Mouse (Mus musculus): ENCODE data around the gene Rngtt. TPM values are rescaled to one million over a fixed set of nuclear protein-coding genes. Genes with fewer than 3 reads are reported as not detected.

Rngtt gene
- total RNA-seq, 1 experiment from 2014 or later: 36.3 TPM

DNA sequence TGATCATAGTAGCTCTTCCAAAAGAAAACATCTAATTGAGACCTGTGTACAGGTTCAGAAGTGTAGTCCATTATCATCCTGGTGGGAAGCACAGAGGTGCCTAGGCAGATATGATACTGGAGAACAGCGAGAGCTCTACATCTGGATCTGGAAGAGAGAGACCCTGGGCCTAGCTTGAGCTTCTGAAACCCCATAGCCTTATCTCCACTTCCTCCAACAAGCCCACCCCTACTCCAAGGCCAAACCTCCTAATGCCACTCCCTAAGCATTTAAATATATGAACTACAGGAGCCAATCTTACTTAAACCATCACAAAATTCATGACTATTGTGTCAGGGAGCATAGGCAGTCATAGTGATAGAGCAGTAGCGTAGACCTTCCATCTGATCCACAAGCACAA is 184.3 kb downstream of the Rngtt start:
- no peak for ATAC-seq (ENCODE audit: extremely low read depth, insufficient number of reproducible peaks, low FRiP score, poor library complexity, severe bottlenecking)

DNA sequence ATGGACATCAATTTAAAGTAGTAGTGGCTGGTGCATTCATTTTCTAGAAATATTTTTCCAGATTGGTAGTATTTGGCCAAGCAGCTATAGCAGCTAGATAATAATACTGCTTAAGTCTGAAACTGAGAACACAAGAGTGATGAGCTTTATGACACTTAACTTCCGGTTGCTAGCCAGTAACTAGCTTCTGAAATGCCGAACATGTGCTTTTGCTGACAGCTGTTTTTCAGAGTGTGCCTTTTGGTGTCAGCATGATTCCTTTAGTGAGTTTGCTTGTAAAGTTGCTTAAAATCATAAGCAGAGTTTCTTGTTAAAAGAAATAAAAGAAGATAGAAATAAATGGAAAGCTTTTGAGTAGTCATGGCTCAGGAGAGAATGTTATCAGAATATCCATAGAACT is 186.9 kb downstream of the Rngtt start:
- no peak for ATAC-seq (ENCODE audit: extremely low read depth, insufficient number of reproducible peaks, low FRiP score, poor library complexity, severe bottlenecking)

DNA sequence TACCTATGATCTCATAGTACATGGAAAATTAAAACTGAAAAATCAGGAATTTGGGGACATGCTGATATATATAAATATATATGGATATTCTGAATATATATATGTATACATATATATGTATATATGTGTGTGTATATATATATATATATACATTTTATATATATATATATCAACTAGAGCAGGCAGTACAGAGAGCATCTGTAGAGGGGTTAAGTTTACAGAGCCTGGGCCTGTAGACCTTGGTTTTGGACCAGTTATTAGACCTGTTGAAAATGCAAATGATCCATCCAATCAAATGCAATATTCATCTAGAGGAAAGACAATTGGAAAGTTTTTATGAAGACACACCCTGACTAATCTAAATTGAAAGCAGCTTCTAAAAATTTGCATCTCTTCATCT is 187.5 kb downstream of the Rngtt start:
- no peak for ATAC-seq (ENCODE audit: extremely low read depth, insufficient number of reproducible peaks, low FRiP score, poor library complexity, severe bottlenecking)

DNA sequence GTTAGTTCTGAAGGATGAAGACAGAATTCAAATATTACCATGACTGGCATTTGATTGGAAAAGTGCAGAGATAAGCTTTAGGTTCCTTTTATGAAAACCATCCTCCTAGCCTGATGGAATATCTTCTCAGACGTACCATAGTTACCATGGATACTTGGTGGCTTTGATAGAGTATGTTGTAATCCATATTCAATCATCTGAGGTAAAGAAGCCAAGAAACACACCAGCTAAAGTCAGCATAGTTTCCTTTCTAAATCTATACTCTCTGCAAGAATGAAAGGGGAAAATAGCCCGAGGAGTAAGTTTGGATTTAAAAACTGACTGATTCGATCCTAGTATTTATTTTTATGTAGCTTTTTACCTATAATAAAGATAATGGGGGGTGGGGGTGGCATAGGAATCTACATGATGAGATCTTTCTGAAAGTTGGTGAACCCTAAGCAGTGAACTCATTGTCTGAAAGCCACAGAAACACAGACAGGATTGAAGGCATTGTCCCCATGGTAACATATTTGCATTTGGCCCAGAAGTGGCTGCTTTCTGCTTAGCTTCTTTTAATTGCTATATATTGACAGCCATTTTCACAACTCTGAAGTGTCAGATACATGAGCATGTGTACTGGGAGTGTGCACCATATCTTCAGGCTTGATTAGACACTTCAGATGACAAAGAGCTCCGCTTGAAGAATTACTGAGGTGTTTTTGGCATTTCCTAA is 188.2 kb downstream of the Rngtt start:
- ATAC-seq (ENCODE audit: extremely low read depth, insufficient number of reproducible peaks, low FRiP score, poor library complexity, severe bottlenecking): no peak

DNA sequence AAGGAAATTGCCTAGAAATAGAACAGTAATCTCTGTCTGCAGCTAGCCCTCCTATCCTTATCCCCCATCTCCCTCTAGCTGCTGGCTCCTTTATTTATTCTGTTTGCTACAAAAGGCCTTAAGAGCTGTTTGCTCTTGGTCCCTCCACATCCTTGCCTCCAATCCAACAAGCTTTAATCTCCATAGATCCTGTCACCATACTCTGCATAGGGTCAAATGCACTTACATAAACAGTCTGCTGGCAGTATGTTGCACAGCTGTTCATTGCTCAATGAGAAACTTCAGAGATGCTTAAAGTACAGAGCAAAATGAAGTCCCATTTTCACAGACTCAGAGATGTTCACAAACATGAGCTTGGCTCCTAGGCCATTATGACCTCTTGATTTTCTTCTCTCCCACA is 196.5 kb downstream of the Rngtt start:
- ATAC-seq (ENCODE audit: extremely low read depth, insufficient number of reproducible peaks, low FRiP score, poor library complexity, severe bottlenecking): no peak

DNA sequence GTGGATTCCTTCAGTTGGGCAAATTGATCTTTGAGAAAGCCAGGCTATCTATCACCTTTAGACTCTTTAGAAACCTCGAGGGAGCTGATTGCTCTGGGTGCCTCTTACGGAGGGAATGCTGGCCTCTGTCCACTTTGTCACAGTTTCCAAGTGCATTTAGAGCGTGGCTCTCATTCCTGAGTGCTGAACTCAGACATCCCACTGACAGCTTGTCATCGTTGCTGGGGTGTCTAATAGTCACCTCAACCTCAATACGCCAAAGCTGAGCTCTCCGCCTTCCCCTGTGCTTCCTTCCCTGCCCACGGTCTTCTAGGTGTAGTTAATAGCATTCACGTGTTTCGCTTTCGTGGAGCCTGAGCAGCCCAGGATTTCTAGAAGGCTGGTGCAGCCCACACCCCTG is 200.4 kb downstream of the Rngtt start:
- no peak for ATAC-seq (ENCODE audit: extremely low read depth, insufficient number of reproducible peaks, low FRiP score, poor library complexity, severe bottlenecking)

DNA sequence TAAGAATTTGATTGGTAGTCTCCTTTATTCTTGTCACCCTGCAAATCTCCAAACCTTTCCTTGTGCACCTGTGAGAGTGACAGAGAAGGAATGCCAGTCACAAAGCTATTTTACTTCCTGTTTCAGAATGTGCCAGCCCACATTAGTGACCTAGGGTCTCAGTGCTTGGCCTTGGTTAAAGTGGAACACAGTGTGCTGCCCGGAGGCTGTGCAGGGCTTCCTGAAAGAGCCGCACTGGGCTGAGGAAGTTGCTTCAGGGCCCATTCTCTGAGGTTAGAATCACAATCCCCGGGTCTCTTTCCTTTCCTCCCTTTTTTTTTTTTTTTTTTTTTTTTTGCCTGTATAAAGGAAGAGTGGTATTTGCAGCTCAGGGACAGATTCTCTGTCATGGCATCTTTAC is 203.3 kb downstream of the Rngtt start:
- no peak for ATAC-seq (ENCODE audit: extremely low read depth, insufficient number of reproducible peaks, low FRiP score, poor library complexity, severe bottlenecking)

DNA sequence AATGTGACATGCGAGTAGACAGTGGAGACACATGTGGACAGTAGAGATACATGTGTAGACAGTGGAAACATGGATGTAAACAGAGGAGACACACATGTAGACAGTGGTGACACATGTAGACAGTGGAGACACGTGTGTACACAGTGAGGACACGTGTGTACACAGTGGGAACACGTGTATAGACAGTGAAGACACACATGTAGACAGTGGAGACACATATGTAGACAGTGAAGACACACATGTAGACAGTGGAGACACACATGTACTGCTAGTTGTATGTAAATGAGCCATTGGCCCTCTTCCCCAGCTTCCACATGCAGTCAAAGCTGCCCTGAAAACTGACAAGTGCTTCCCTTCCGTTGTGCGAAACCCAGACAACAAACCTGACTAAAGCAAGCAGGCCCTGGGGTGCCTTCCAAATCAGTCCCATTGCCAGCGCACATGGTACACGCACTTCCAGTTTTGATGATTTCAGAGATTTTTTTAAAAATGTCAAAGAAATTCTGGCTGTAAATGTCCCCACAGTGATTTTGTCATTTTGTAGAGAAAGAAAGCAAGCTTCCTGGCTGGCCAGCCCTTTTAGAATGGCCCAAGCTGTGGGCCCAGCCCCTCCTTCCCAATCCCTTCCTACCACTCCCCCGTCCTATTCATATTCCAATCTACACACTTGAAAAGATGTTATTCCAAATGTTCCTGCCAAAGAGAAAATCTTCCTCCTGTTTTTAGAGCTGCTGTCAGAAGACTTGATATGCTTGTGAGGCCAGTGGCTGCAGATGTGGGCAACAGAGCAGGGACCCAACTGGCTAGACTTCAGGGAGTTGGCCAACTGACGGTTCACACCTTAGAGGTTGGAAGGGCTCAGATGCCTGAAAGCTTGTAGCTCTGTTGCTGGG is 204.2 kb downstream of the Rngtt start:
- ATAC-seq (ENCODE audit: extremely low read depth, insufficient number of reproducible peaks, low FRiP score, poor library complexity, severe bottlenecking): no peak

DNA sequence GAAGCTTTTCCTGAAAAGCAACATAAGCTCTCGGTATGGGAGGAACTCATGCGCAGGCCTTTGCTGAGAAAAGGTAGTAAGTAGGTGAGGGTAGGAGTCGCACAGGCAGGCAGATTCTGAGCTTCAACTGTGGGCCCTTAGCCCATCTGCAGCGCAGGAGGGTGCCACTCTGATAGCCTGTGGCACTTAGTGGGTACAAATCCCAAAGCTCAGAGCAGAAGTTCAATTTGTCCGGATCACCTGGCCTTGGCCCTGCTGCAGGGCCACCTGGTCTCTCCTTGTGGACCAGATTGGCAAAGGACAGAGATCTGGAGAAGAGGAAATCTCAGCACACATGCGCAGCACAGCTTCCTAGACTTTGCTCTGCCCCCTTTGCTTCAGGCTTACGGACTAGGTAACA is 210.1 kb downstream of the Rngtt start:
- no peak for ATAC-seq (ENCODE audit: extremely low read depth, insufficient number of reproducible peaks, low FRiP score, poor library complexity, severe bottlenecking)

DNA sequence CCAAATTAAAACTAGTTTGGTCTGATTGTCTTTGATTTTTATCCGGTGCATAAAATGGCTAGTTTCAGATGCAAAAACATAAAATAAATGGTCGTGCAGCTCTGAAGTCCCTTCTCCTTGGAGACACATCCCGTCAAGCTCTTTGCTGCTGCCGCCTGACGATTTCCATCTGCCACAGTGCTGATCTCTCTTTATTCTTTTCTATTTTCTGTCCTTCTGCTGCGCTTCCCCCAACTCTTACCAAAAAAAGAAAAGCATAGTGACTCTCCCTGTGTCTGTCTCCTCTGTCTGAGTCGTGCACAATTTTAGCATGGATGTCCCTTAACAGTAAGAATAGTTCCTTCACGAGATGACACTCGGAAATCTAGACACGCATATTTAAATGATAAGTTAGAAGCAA is 210.8 kb downstream of the Rngtt start:
- no peak for ATAC-seq (ENCODE audit: extremely low read depth, insufficient number of reproducible peaks, low FRiP score, poor library complexity, severe bottlenecking)

DNA sequence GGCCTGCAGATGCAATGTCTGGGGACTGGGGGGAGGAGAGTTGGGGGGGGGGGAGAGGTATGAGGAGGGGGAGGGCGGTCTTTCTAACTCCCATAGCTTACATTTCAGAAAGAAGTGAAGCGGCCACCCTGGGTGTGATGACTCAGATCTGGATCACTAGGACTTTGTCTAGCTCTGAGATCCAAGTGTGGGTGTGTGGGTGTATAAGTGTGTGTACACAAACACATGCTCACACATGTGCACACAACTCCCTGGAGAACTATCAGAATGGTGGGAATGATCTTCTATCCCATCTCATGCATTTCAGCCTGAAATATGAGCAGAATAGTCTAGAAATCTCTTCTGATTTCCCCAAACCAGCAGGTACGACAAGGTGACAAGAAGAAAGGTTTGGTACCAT is 213.7 kb downstream of the Rngtt start:
- ATAC-seq (ENCODE audit: extremely low read depth, insufficient number of reproducible peaks, low FRiP score, poor library complexity, severe bottlenecking): no peak

DNA sequence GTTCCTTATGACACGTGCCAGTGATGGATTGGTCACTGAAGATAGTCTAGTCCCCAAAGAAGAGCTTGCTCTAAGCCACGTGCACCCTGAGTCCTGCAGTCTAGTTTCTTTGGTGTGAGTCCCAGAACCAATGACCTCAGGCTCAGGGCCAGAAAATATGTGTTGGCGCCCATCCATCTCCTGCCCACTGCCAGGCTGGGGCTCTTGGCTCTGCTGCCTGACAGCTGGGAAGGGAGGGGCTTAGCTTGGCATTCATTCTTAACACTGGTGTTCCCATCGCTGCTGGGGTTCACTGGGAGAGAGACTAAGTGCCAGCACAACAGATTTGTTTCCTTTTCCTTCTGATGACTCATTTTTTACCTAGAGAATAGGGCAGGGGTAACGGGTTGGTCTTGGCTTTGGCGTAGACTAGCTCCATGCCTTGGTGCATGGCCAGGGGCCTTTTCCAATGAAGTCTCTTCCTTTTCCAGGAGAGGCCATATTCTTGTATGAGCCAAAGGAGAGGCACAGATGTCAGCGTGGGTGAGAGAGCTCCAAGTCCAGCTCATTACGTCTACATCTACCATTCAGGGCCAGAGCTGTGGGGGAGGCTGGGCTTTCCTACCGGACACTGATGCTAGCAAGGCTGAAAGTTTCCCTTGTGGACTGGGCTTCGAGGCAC is 214.5 kb downstream of the Rngtt start:
- ATAC-seq (ENCODE audit: extremely low read depth, insufficient number of reproducible peaks, low FRiP score, poor library complexity, severe bottlenecking): no peak

DNA sequence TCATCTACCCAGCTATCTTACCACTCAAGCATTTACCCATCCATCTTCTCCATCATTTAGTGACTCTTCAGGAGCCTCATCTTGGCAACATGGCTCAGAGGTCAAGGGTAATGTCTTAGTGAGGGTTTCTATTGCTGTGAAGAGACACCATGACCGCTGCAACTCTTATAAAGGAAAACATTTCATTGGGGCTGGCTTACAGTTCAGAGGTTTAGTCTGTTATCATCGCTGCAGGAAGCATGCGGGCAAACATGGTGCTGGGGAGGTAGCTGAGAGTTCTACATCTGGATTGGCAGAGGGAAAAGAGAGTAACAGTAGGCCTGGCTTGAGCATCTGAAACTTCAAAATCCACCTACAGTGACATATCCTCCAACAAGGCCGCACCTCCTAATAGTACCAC is 215.2 kb downstream of the Rngtt start:
- no peak for ATAC-seq (ENCODE audit: extremely low read depth, insufficient number of reproducible peaks, low FRiP score, poor library complexity, severe bottlenecking)

DNA sequence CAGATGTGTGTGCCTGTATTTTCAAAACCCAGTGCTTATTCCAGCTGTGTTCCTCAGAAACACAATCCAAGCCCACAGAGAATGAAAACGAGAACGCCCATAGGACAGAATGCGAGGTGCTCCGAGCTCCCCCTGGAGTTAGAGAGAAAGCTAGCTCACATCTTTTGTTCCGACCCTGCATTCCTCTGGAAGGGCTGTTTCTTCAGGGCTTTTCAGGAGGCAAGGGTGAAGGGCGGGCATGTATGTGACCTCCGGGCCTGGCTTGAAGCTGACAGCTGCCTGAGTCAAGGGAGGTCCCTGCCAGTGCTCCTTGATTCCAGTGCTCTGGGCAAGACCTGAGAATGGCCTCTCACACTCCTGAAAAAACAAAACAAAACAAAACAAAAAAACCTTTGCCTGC is 216.0 kb downstream of the Rngtt start:
- ATAC-seq (ENCODE audit: extremely low read depth, insufficient number of reproducible peaks, low FRiP score, poor library complexity, severe bottlenecking): no peak

DNA sequence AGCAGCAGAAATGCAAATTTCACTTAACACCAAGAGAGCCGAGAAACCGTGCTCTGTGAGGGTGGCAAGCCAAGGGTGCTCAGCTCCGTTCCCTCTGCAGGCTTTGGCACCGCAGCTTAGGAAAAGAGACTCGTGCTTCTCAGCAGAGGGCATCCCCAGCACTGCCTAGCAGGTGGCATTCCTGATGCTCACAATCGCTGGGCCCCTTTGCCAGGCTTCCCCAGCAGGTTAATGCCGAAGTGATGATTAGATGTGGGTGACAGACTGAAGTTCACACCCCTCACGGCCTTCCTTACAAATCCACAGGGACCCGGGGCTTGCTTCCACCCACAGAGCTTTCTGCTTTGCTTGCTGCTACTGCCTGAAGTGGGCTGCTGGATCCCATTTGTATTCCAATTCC is 216.6 kb downstream of the Rngtt start:
- ATAC-seq (ENCODE audit: extremely low read depth, insufficient number of reproducible peaks, low FRiP score, poor library complexity, severe bottlenecking): no peak

DNA sequence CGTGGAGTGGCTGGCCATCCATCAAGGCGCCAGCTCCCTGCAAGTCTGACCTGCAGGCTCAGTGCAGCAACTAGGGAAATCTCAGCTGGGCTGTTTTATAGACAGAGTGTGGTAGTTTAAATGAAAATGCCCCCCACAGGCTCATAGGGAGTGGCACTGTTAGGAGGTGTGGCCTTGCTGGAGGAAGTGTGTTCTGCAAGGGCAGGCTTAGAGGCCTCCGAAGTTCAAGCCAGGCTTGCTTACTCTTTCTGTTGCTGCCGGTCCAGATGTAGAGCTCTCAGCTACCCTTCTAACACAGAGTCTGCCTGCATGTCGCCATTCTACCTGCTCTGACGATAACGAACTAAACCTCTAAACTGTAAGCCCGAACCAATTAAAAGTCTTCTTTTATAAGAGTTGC is 222.5 kb downstream of the Rngtt start:
- no peak for ATAC-seq (ENCODE audit: extremely low read depth, insufficient number of reproducible peaks, low FRiP score, poor library complexity, severe bottlenecking)

DNA sequence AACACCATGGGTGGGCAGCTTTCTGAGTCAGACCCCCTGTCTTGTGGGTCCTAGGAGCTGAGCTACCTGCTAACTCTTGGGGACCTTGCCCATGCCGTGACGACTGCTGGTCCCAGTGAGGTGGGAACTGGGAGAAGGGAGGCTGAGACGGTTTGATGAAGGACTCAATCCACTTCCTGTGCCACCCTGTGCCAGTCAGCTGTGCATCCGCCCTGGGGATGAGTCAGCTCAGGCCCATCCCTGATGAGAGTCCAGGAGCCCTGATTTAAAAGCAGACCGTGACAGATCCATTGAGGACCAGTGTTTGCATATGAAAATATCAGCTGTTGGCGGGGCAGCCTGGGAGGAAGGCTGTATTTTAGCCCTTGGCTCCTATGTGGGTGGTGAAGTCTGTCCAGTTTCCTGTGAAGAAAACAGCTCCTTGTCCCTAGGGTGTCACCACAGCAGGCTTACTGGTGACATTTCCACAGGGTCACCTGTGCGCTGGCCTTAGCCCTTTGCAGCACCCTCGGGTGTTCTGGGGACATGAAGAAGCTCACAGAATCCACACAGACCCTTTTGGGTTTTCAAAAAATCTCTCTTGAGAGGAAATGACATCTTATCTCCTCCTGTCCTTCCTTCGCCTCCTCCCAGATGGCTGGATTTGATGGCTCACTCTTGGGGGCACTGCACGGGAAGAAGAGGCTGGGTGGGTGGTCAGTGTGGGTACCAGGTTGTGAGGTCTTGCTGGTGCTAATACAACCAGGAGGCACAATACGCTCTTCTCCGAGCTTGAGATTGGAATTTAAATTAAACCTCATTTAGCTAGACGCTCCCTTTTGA is 234.9 kb downstream of the Rngtt start:
- ATAC-seq (ENCODE audit: extremely low read depth, insufficient number of reproducible peaks, low FRiP score, poor library complexity, severe bottlenecking): no peak

DNA sequence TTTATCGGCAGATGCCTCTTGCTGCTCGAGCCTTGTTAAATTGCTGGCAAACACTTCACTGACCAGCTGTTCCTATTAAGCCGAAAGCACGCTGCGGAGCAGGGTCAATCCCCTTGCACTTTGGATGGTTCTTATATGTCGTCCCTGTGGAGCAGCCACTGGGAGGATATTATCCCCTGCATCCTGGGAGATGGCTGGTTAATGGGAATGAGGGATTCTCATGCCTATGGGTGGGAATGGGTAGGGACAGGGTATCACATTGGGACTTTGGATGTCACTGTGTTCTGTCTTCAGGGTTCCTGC is 235.4 kb downstream of the Rngtt start:
- ATAC-seq (ENCODE audit: extremely low read depth, insufficient number of reproducible peaks, low FRiP score, poor library complexity, severe bottlenecking): no peak

DNA sequence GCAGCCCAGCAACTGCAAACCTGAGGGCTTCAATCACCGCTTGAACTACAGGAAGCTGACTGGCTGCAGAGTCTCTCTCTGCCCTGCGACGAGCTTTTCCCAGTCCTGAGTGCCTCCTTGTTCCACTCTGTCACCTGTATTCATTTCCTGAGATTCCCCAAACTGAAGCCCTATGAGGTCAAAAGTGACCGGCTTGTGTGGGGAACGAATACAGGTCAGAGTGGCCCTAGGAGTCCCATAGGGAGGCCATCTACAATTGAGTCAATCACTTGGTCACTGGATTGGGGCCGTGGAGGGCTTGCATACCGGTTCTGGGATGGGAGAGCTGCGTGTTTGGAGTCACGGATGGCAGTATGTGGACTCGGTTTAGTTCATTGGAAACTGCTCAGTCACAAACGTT is 236.2 kb downstream of the Rngtt start:
- no peak for ATAC-seq (ENCODE audit: extremely low read depth, insufficient number of reproducible peaks, low FRiP score, poor library complexity, severe bottlenecking)

Measured in neutrophil, adult 5-6 weeks (primary cell).